Mouse (Mus musculus) midbrain, embryonic 12.5 days (tissue): ENCODE data around the gene Lrrc28. TPM values are rescaled to one million over a fixed set of nuclear protein-coding genes. Genes with fewer than 3 reads are reported as not detected.

Source experiments
- ATAC-seq: fragments of 200-750 bp; cut with Nextera tagmentation; 2 replicates; pipeline ENCODE4 v1.8.0; 2017; ENCODE audit warnings: low read depth, moderate TSS enrichment, moderate library complexity; ENCODE audit not compliant: low FRiP score
- H3K27ac ChIP-seq: fragments of 300-500 bp; sonication (generic); replicated peaks from 2 replicates; pipeline ENCODE4 v1.5.1; 2016; ENCODE audit warnings: mild to moderate bottlenecking
- H3K27me3 ChIP-seq: fragments of 300-500 bp; sonication (generic); 2 replicates; pipeline ENCODE4 v1.6.1; 2016; ENCODE audit warnings: mild to moderate bottlenecking
- H3K36me3 ChIP-seq: fragments of 300-500 bp; sonication (generic); 2 replicates; pipeline ENCODE4 v1.6.1; 2016
- H3K4me1 ChIP-seq: fragments of 300-500 bp; sonication (generic); 2 replicates; pipeline ENCODE4 v1.6.1; 2016
- H3K4me2 ChIP-seq: fragments of 300-500 bp; sonication (generic); replicated peaks from 2 replicates; pipeline ENCODE4 v1.6.1; 2016; ENCODE audit warnings: mild to moderate bottlenecking, moderate library complexity
- H3K4me3 ChIP-seq: fragments of 300-500 bp; sonication (generic); 2 replicates; pipeline ENCODE4 v1.5.1; 2016; ENCODE audit warnings: mild to moderate bottlenecking
- H3K9ac ChIP-seq: fragments of 300-500 bp; sonication (generic); replicated peaks from 2 replicates; pipeline ENCODE4 v1.6.1; 2016; ENCODE audit warnings: mild to moderate bottlenecking, moderate library complexity
- H3K9me3 ChIP-seq: fragments of 300-500 bp; sonication (generic); 2 replicates; pipeline ENCODE4 v1.6.1; 2016; ENCODE audit warnings: mild to moderate bottlenecking
- WGBS: fragments of 180-500 bp; shearing (Covaris S2); methylation state at CpG from one replicate; pipeline ENCODE4 v1.1.7; 2016; 5-methylcytosine and 5-hydroxymethylcytosine counted together
- polyA plus RNA-seq: library from polyadenylated mRNA; unstranded; fragments of >200 nt; fragmentation: Nextera tagmentation; extraction: Ambion mirVana; gene quantifications from 2 replicates; pipeline ENCODE4 v1.2.1, GENCODE M21; 2016

Gene Lrrc28
- polyA plus RNA-seq, 1 experiment from 2014 or later: 29.8 TPM

- H3K9ac ChIP-seq: no peak overlapping the region
- no peaks in the 10 kb centered on the region for H3K9me3 ChIP-seq
- WGBS: 37% methylated on average over 6 of the region's 6 CpGs
- H3K4me3 ChIP-seq: no peak overlapping the region
- no peaks in the 10 kb centered on the region for H3K27me3 ChIP-seq
- peaks cover 5% of the 10 kb centered on the region; the same call in 1 of the 2 replicates for H3K4me1 ChIP-seq
- no peak overlapping the region for H3K4me2 ChIP-seq
- H3K27ac ChIP-seq: no peak overlapping the region; the same call in 1 of the 2 replicates
- H3K36me3 ChIP-seq: no peaks in the 10 kb centered on the region
- peak; percentile 74; the same call in 1 of the 2 replicates for ATAC-seq
These were observed 56.3 kb downstream of the Lrrc28 start for GRCm38 (mm10) chr7:67588743-67589142.

DNA sequence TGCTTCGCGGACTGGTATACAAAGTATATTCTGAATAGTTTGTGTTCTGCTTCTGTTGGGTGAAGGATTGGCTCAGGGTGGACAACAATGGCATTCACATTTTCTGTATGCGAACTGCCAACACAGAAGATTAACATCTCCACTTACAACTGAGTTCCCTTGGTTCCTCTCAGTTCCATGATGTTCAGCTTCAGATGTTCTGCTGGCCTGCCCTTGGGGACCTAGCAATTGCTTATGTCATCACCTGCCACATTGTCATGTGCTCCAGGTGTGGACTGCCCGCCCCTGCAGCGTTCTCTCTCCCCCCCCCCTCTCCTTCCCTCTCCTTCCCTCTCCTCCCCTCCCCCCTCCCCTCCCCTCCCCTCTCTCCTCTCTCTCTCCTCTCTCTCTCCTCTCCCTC is 58.6 kb downstream of the Lrrc28 start:
- Histone ChIP-seq H3K36me3 (no peaks in the 10 kb centered on the region), H3K4me1 (peaks cover 5% of the 10 kb centered on the region; the same call in 1 of the 2 replicates), H3K9me3 (no peaks in the 10 kb centered on the region), H3K4me3 (no peak overlapping the region), H3K9ac (no peak overlapping the region), H3K4me2 (no peak overlapping the region), H3K27ac (no peak overlapping the region), H3K27me3 (no peaks in the 10 kb centered on the region)
- no peak for ATAC-seq
- 66% methylated on average over 5 of the region's 5 CpGs for WGBS

DNA sequence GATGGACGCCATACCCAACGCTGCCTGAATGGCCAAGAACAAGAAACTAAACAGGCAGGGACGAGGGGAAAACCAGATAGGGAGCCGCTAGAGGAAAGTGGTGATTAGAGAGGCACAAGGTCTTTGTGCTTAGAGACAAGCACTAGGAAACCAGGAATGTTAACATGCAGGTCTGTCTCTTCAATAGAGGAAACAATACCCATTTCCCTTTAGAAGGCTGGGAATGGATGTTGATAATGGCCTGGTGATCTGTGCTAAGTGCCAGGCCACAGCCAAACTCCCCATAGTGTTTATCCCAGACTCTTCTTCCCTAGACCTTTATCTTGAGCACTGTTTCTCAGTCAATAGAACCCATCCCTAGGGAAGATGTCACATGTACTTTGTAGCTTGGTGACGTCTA is 61.2 kb downstream of the Lrrc28 start:
- Histone ChIP-seq H3K27me3 (no peaks in the 10 kb centered on the region), H3K36me3 (no peaks in the 10 kb centered on the region), H3K9me3 (no peaks in the 10 kb centered on the region), H3K4me1 (peaks cover 4% of the 10 kb centered on the region; the same call in 1 of the 2 replicates), H3K27ac (no peak overlapping the region), H3K4me3 (no peak overlapping the region), H3K4me2 (no peak overlapping the region), H3K9ac (no peak overlapping the region)
- ATAC-seq: no peak
- WGBS: 77% methylated on average over 5 of the region's 5 CpGs

DNA sequence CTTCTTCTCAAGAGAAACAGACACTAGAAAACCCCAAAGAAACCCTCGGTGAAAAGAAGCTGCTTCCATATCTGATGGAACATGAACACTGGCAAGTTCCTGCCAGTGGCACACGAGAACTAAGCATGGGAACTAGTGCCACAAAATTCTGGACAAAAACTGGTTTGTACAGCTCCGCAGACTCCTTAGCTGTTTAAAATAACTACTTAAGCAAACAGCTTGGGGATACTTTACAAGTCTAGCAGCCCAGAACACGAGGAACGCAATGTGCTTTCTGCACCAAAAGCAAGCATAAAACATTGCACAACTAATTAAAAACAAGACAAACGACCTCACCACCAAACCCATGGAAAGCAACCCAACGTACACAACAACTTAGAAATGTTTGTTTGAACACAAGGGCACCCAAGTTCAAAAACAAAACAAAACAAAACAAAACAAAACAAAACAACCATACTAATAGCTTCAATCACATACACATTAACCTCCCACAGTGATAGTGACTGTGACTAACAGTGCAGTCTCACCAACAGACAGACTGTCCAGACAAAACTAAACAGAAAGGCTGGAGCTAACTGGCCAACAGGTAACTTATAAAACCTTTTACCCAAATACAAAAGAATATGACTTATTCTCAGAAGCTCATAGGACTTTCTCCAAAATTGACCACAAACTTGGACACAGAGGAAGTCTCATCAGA is 66.1 kb downstream of the Lrrc28 start:
- WGBS: 80% methylated on average over 7 of the region's 7 CpGs
- ATAC-seq: no peak
- no peak overlapping the region for H3K4me2 ChIP-seq
- H3K4me1 ChIP-seq: no peaks in the 10 kb centered on the region
- no peak overlapping the region for H3K9ac ChIP-seq
- H3K27me3 ChIP-seq: no peaks in the 10 kb centered on the region
- H3K9me3 ChIP-seq: no peaks in the 10 kb centered on the region
- no peaks in the 10 kb centered on the region for H3K36me3 ChIP-seq
- H3K27ac ChIP-seq: no peak overlapping the region
- no peak overlapping the region for H3K4me3 ChIP-seq

GRCm38 (mm10) chr7:67578044-67578443 is 67.0 kb downstream of the Lrrc28 start:
- H3K27me3 ChIP-seq: no peaks in the 10 kb centered on the region
- no peaks in the 10 kb centered on the region for H3K36me3 ChIP-seq
- no peak overlapping the region for H3K27ac ChIP-seq
- WGBS: 91% methylated on average over 6 of the region's 6 CpGs
- no peak overlapping the region for H3K4me2 ChIP-seq
- no peak overlapping the region for H3K9ac ChIP-seq
- no peaks in the 10 kb centered on the region for H3K9me3 ChIP-seq
- no peak for ATAC-seq
- H3K4me1 ChIP-seq: no peaks in the 10 kb centered on the region
- H3K4me3 ChIP-seq: no peak overlapping the region

GRCm38 (mm10) chr7:67566510-67567237 is 78.4 kb downstream of the Lrrc28 start:
- 72% methylated on average over 8 of the region's 8 CpGs for WGBS
- no peak overlapping the region for H3K9ac ChIP-seq
- no peak overlapping the region for H3K27ac ChIP-seq
- no peak overlapping the region for H3K4me2 ChIP-seq
- H3K4me1 ChIP-seq: no peaks in the 10 kb centered on the region; the same call in 1 of the 2 replicates
- no peak for ATAC-seq
- no peak overlapping the region for H3K4me3 ChIP-seq
- H3K9me3 ChIP-seq: no peaks in the 10 kb centered on the region
- no peaks in the 10 kb centered on the region for H3K36me3 ChIP-seq
- no peaks in the 10 kb centered on the region for H3K27me3 ChIP-seq

- H3K9me3 ChIP-seq: no peaks in the 10 kb centered on the region
These were observed 79.9 kb downstream of the Lrrc28 start for GRCm38 (mm10) chr7:67565132-67565531.

DNA sequence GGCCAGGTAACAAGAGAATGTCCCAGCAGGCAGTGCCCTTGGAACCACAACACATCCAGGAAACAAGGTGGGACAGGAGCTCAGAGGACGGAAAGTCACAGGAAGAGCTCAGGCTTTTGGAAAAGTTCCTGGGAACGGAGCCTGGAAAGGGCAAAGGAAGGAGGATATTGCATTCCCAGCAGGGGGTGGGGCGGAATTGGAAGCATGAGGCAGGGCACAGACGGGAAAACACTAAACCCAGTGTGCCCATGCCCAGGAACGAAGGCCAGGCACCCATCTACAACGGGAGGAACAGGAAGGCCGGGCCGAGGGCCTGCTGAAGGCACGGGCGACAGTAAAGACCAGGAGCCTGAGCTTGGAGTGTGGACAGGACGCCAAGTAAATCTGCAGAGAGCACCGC is 82.9 kb downstream of the Lrrc28 start:
- Histone ChIP-seq H3K36me3 (no peaks in the 10 kb centered on the region), H3K4me1 (no peaks in the 10 kb centered on the region; the same call in 1 of the 2 replicates), H3K9me3 (no peaks in the 10 kb centered on the region), H3K9ac (no peak overlapping the region), H3K27me3 (no peaks in the 10 kb centered on the region), H3K4me2 (no peak overlapping the region), H3K4me3 (no peak overlapping the region), H3K27ac (no peak overlapping the region)
- no peak for ATAC-seq
- WGBS: 63% methylated on average over 12 of the region's 12 CpGs

More at GRCm38 (mm10) chr7:67565132-67565531, 79.9 kb downstream of the Lrrc28 start:
- no peak overlapping the region for H3K4me3 ChIP-seq
- H3K27me3 ChIP-seq: no peaks in the 10 kb centered on the region
- no peak overlapping the region for H3K4me2 ChIP-seq
- H3K36me3 ChIP-seq: no peaks in the 10 kb centered on the region
- 80% methylated on average over 1 of the region's 1 CpGs for WGBS
- H3K4me1 ChIP-seq: no peaks in the 10 kb centered on the region; the same call in 1 of the 2 replicates
- ATAC-seq: no peak
- H3K9ac ChIP-seq: no peak overlapping the region
- H3K27ac ChIP-seq: no peak overlapping the region

DNA sequence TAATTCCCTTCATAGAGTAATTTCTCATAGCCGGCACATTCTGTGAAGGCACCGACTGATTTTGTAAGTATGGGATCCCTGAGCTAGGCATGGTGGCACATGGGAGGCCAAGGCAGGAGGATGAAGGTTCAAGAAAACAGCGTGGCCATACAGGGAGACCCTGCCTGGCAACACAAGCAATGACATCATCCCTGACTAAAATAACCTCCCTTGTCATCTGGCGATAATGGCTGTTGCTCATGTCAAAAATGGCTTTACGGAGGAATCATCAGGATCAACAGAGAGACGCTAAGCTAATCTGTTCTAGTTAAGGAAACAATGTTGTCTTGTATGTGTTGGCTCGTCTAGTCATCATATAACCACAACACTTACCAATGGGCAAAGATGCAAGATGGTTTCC is 85.6 kb downstream of the Lrrc28 start:
- Histone ChIP-seq H3K4me2 (no peak overlapping the region), H3K27me3 (no peaks in the 10 kb centered on the region), H3K4me1 (no peaks in the 10 kb centered on the region), H3K4me3 (no peak overlapping the region), H3K36me3 (no peaks in the 10 kb centered on the region), H3K9ac (no peak overlapping the region), H3K27ac (no peak overlapping the region), H3K9me3 (no peaks in the 10 kb centered on the region)
- no peak for ATAC-seq
- WGBS: 89% methylated on average over 7 of the region's 7 CpGs

DNA sequence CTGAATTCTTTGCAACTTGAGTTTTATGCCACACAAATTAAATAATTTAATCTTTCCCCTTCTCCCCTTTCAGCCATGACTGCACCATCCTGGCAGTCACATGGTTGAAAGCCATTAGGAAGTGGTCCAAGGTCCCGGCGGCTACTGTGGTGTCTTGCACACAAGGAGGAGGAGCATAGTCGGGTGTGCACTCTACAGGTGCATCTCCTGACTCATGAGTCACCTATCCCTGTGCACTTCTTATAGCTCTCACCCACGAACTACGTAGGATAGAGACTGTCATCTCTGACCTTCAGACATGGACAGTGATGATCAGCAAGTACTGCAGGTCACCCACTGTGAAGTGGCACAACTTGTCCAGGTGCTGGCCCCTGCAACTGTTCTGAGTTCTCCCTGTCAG is 86.8 kb downstream of the Lrrc28 start:
- H3K9me3 ChIP-seq: no peaks in the 10 kb centered on the region
- no peak for ATAC-seq
- no peak overlapping the region for H3K27ac ChIP-seq
- H3K4me2 ChIP-seq: no peak overlapping the region
- no peaks in the 10 kb centered on the region for H3K4me1 ChIP-seq
- no peak overlapping the region for H3K9ac ChIP-seq
- WGBS: 86% methylated on average over 5 of the region's 5 CpGs
- no peaks in the 10 kb centered on the region for H3K36me3 ChIP-seq
- H3K4me3 ChIP-seq: no peak overlapping the region
- no peaks in the 10 kb centered on the region for H3K27me3 ChIP-seq

GRCm38 (mm10) chr7:67554863-67555262 is 90.2 kb downstream of the Lrrc28 start:
- H3K4me3 ChIP-seq: no peak overlapping the region
- no peak overlapping the region for H3K4me2 ChIP-seq
- no peaks in the 10 kb centered on the region for H3K36me3 ChIP-seq
- ATAC-seq: no peak
- H3K27ac ChIP-seq: no peak overlapping the region
- H3K9ac ChIP-seq: no peak overlapping the region
- H3K27me3 ChIP-seq: no peaks in the 10 kb centered on the region
- no peaks in the 10 kb centered on the region for H3K4me1 ChIP-seq
- 90% methylated on average over 2 of the region's 2 CpGs for WGBS
- no peaks in the 10 kb centered on the region for H3K9me3 ChIP-seq

GRCm38 (mm10) chr7:67551242-67551641 is 93.8 kb downstream of the Lrrc28 start:
- Histone ChIP-seq H3K4me1 (no peaks in the 10 kb centered on the region), H3K27me3 (no peaks in the 10 kb centered on the region), H3K4me3 (no peak overlapping the region), H3K9me3 (no peaks in the 10 kb centered on the region), H3K9ac (no peak overlapping the region), H3K4me2 (no peak overlapping the region), H3K36me3 (no peaks in the 10 kb centered on the region), H3K27ac (no peak overlapping the region)
- WGBS: 93% methylated on average over 2 of the region's 2 CpGs
- no peak for ATAC-seq
